Mouse (Mus musculus) regulatory T cell (primary cell): ENCODE results near the gene Blm.

Experiments used
- in situ Hi-C: fragments of 300-600 bp; cut with MboI, MseI; formaldehyde crosslinking; loops from one replicate; pipeline ENCODE4 v1.15.1; 2025; ENCODE audit warnings: high pct_unique_total_duplicates

Blm gene

GRCm38 (mm10) chr7:80534291-80535008, 469 bp downstream of the Blm start:
- in situ Hi-C loops = no loop called here

- in situ Hi-C loops = no loop called here
Observed at GRCm38 (mm10) chr7:80531087-80531486, 3.8 kb downstream of the Blm start.

GRCm38 (mm10) chr7:80530646-80531045, 4.3 kb downstream of the Blm start:
- in situ Hi-C loops = no loop called here

- in situ Hi-C loops = no loop called here
Observed at GRCm38 (mm10) chr7:80526698-80527097, 8.2 kb downstream of the Blm start.

- in situ Hi-C loops = loop anchor here (10.0 to 25.0 kb wide), 2 partner anchors 825 to 872 kb away; no protein-coding TSS in a partner anchor
Observed at GRCm38 (mm10) chr7:80512408-80513085, 22.4 kb downstream of the Blm start.

- in situ Hi-C loops = loop anchor here (25.0 kb wide), 1 partner anchor 820 kb away; no protein-coding TSS in a partner anchor
Observed at GRCm38 (mm10) chr7:80507697-80508096, 27.2 kb downstream of the Blm start.

GRCm38 (mm10) chr7:80506007-80506406, 28.9 kb downstream of the Blm start:
- in situ Hi-C loops = loop anchor here (25.0 kb wide), 1 partner anchor 819 kb away; no protein-coding TSS in a partner anchor

- in situ Hi-C loops = loop anchor here (25.0 kb wide), 1 partner anchor 818 kb away; no protein-coding TSS in a partner anchor
Observed at GRCm38 (mm10) chr7:80504920-80505319, 30.0 kb downstream of the Blm start.

GRCm38 (mm10) chr7:80501006-80501405, 33.9 kb downstream of the Blm start:
- in situ Hi-C loops = loop anchor here (25.0 kb wide), 1 partner anchor 814 kb away; no protein-coding TSS in a partner anchor

- in situ Hi-C loops = loop anchor here (25.0 kb wide), 1 partner anchor 813 kb away; no protein-coding TSS in a partner anchor
Observed at GRCm38 (mm10) chr7:80500099-80500498, 34.8 kb downstream of the Blm start.

GRCm38 (mm10) chr7:80499190-80499962, 35.5 kb downstream of the Blm start:
- in situ Hi-C loops = no loop called here

- in situ Hi-C loops = no loop called here
Observed at GRCm38 (mm10) chr7:80496656-80497055, 38.3 kb downstream of the Blm start.

GRCm38 (mm10) chr7:80495210-80495609, 39.7 kb downstream of the Blm start:
- in situ Hi-C loops = no loop called here

GRCm38 (mm10) chr7:80491995-80492394, 42.9 kb downstream of the Blm start:
- in situ Hi-C loops = loop anchor here (5.0 kb wide), 1 partner anchor 100 kb away; no protein-coding TSS in a partner anchor

- in situ Hi-C loops = loop anchor here (5.0 kb wide), 1 partner anchor 99 kb away; no protein-coding TSS in a partner anchor
Observed at GRCm38 (mm10) chr7:80491086-80491485, 43.8 kb downstream of the Blm start.

- in situ Hi-C loops = loop anchor here (5.0 kb wide), 1 partner anchor 98 kb away; no protein-coding TSS in a partner anchor
Observed at GRCm38 (mm10) chr7:80490351-80490750, 44.6 kb downstream of the Blm start.

GRCm38 (mm10) chr7:80489445-80489844, 45.5 kb downstream of the Blm start:
- in situ Hi-C loops = loop anchor here (5.0 kb wide), 1 partner anchor 88 kb away; no protein-coding TSS in a partner anchor

GRCm38 (mm10) chr7:80487239-80487638, 47.7 kb downstream of the Blm start:
- in situ Hi-C loops = loop anchor here (5.0 kb wide), 1 partner anchor 90 kb away; no protein-coding TSS in a partner anchor

- in situ Hi-C loops = no loop called here
Observed at GRCm38 (mm10) chr7:80480097-80480496, 54.8 kb downstream of the Blm start.

- in situ Hi-C loops = loop anchor here (5.0 kb wide), 1 partner anchor 87 kb away; the partner anchor contains the start of gene Fes
Observed at GRCm38 (mm10) chr7:80473837-80474236, 61.1 kb downstream of the Blm start.

- in situ Hi-C loops = no loop called here
Observed at GRCm38 (mm10) chr7:80468851-80469250, 66.1 kb downstream of the Blm start.
